Comparison of ENCODE assay signal across 8 mouse cellular contexts in genomic region chr8:69328301-69329288, GRCm38 (mm10). TPM values are rescaled to one million over a fixed set of nuclear protein-coding genes. Genes with fewer than 3 reads are reported as not detected.
DNase-seq lines count a peak whose midpoint lies in the region; TF ChIP-seq lines count a peak whose summit lies in the region.

No protein-coding gene starts in this region.

- WGBS in macrophage (ENCODE audit: missing documents) = 8% methylated on average over 24 of the region's 24 CpGs

- peak; percentile 54 for DNase-seq in WW6 (ENCODE audit: low read depth, low spot score)
- peak; percentile 74 to 92 for DNase-seq in cerebellum, postnatal 4 days (ENCODE audit: low spot score in 2 of 2)
- DNase-seq in gastrocnemius, postnatal 10 days = peak; percentile 80
- DNase-seq in hindlimb bud, embryonic 11.5 days (ENCODE audit: extremely low spot score, low read depth, low spot score) = peak; percentile 64
- DNase-seq in left cerebral cortex, adult 2 months (ENCODE audit: extremely low spot score in 1 of 2, low spot score in 2 of 2) = peak; percentile 84 to 92
- DNase-seq in right cerebral cortex, adult 18-20 months = peak; percentile 84
- DNase-seq in urinary bladder, postnatal 10 days (ENCODE audit: low spot score) = peak; percentile 31

- H3K4me3 ChIP-seq in left cerebral cortex, adult 2 months = peak overlapping the region; percentile 47
- peak overlapping the region; percentile 15; the same call in 1 of the 2 replicates for H3K4me3 ChIP-seq in macrophage (ENCODE audit: inconsistent target)

- H3K36me3 ChIP-seq in macrophage (ENCODE audit: inconsistent target) = no peaks in the 10 kb centered on the region

- peak; percentile 93 for TF ChIP-seq CTCF in left cerebral cortex, adult 2 months (IDR thresholded peaks at IDR 0.05)

- intact Hi-C loops in left cerebral cortex, adult 2 months (cut with DNase I) = loop anchor here (2.0 to 5.0 kb wide), 2 partner anchors 66 to 219 kb away; no protein-coding TSS in a partner anchor

- H3K79me2 ChIP-seq in macrophage (ENCODE audit: inconsistent target) = no peaks in the 10 kb centered on the region

- no peak overlapping the region for H3K27ac ChIP-seq in left cerebral cortex, adult 2 months
- H3K27ac ChIP-seq in macrophage = no peak overlapping the region

RNA-seq across cellular contexts. Expression of gene D130040H23Rik, which starts 57.7 kb away (rescaled TPM):
- 1 to 10 TPM; 2.1 to 3.5 TPM for total RNA-seq in gastrocnemius, postnatal 10 days (2021)
- total RNA-seq in left cerebral cortex, adult 2 months (2021) = 10 to 100 TPM; 24.4 to 26.8 TPM
- total RNA-seq in macrophage (2018; cell fraction: chromatin; rRNA removed) = 100 to 1,000 TPM in 14 of 26 experiments, 10 to 100 TPM in 12; 32.3 to 324 (median 111) TPM
- total RNA-seq in macrophage (2018; cell fraction: cytosol; rRNA removed) = 10 to 100 TPM in 3 of 26 experiments, 1 to 10 TPM in 23; 1.3 to 14.9 (median 3.7) TPM
- total RNA-seq in macrophage (2018; cell fraction: nucleus; rRNA removed) = 100 to 1,000 TPM in 2 of 26 experiments, 10 to 100 TPM in 24; 22.2 to 161 (median 36.3) TPM
- 1.3 to 3.2 TPM (median 1.7 TPM) in 3 replicates for polyA plus RNA-seq in macrophage (2018)

Comparison
In these comparisons a context has a peak if more than half of its experiments do, and no peak if none do; other contexts are left out.
1. DNase-seq: peak in every context shown above with its lines; median percentile 88 in left cerebral cortex, adult 2 months; 84 in right cerebral cortex, adult 18-20 months; 83 in cerebellum, postnatal 4 days; 80 in gastrocnemius, postnatal 10 days; 64 in hindlimb bud, embryonic 11.5 days; 54 in WW6; 31 in urinary bladder, postnatal 10 days.
2. RNA of gene D130040H23Rik, which starts 57.7 kb away (total RNA-seq): 24.4 to 26.8 TPM in left cerebral cortex, adult 2 months; 2.1 to 3.5 TPM in gastrocnemius, postnatal 10 days; every median in the first group is over 4 times any median in the second.